Mouse (Mus musculus) lung, adult 2 months (tissue): ENCODE measurements around the gene Rraga.

Experiments used
- CTCF ChIP-seq: fragments of 200-500 bp; IDR thresholded peaks from 2 replicates; pipeline ENCODE4 v1.5.1; 2011; ENCODE audit warnings: mild to moderate bottlenecking, low read length, control low read depth; ENCODE audit not compliant: insufficient read depth
- POLR2A ChIP-seq: fragments of 200-500 bp; IDR thresholded peaks from 2 replicates; pipeline ENCODE4 v1.6.1; 2011; ENCODE audit warnings: low read depth, mild to moderate bottlenecking, control low read depth, low read length, borderline replicate concordance; ENCODE audit errors: extremely low read depth

GRCm38 (mm10) chr4:86543999-86544398, 31.5 kb upstream of the Rraga start:
- TF ChIP-seq CTCF (no peak), POLR2A (no peak)
